Mouse (Mus musculus): ENCODE measurements at regions not wholly inside any gene's neighbourhood (a gene's known extent, or its start where the extent isn't known, plus 50 kb on each side); places are given as distances from the start of the nearest gene placed in this dataset.

- Histone ChIP-seq H3K4me2 (replicated peaks) (peak overlapping the region; percentile 48), H3K9ac (peak overlapping the region; percentile 46; the same call in 1 of the 2 replicates), H3K4me1 (replicated peaks; ENCODE audit: control insufficient read depth, insufficient read depth, low read length) (peaks cover 20% of the 10 kb centered on the region), H3K27ac (peak overlapping the region; percentile 78), H3K4me3 (replicated peaks; ENCODE audit: low read length) (no peak overlapping the region), H3K27me3 (ENCODE audit: control insufficient read depth, insufficient read depth, low read length) (no peaks in the 10 kb centered on the region), H3K36me3 (replicated peaks; ENCODE audit: control insufficient read depth, insufficient read depth) (no peaks in the 10 kb centered on the region), H3K9me3 (ENCODE audit: control insufficient read depth, low read length) (no peaks in the 10 kb centered on the region)
- peak; percentile 49 for DNase-seq (ENCODE audit: low spot score)
- 41% methylated on average over 9 of the region's 9 CpGs for WGBS
- no peak for ATAC-seq (ENCODE audit: low FRiP score)
Measured at GRCm38 (mm10) chr2:74064369-74064768, 153.2 kb upstream of the Atp5g3 start.

- Histone ChIP-seq H3K36me3 (replicated peaks; ENCODE audit: control insufficient read depth, insufficient read depth) (no peaks in the 10 kb centered on the region), H3K27me3 (ENCODE audit: control insufficient read depth, insufficient read depth, low read length) (no peaks in the 10 kb centered on the region), H3K9ac (peak overlapping the region; percentile 46), H3K4me2 (replicated peaks) (peak overlapping the region; percentile 48), H3K9me3 (ENCODE audit: control insufficient read depth, low read length) (no peaks in the 10 kb centered on the region), H3K4me1 (replicated peaks; ENCODE audit: control insufficient read depth, insufficient read depth, low read length) (peaks cover 20% of the 10 kb centered on the region), H3K27ac (peak overlapping the region; percentile 78), H3K4me3 (replicated peaks; ENCODE audit: low read length) (0 out of 2 replicates have a peak overlapping the region, but pooled peaks have one; percentile 12)
- ATAC-seq (ENCODE audit: low FRiP score) (peak; percentile 81), DNase-seq (ENCODE audit: low spot score) (peak; percentile 78)
- 30% methylated on average over 15 of the region's 15 CpGs for WGBS
Measured at GRCm38 (mm10) chr2:74063777-74064176, 152.7 kb upstream of the Atp5g3 start.

GRCm38 (mm10) chr2:74063302-74063701 lies 152.2 kb upstream of the Atp5g3 start:
- no peaks in the 10 kb centered on the region for H3K9me3 ChIP-seq (ENCODE audit: control insufficient read depth, low read length)
- H3K4me3 ChIP-seq (replicated peaks; ENCODE audit: low read length): no peak overlapping the region
- peak; percentile 50 for DNase-seq (ENCODE audit: low spot score)
- H3K27ac ChIP-seq: peak overlapping the region; percentile 78
- 59% methylated on average over 4 of the region's 4 CpGs for WGBS
- H3K9ac ChIP-seq: peak overlapping the region; percentile 46
- no peaks in the 10 kb centered on the region for H3K27me3 ChIP-seq (ENCODE audit: control insufficient read depth, insufficient read depth, low read length)
- peak overlapping the region; percentile 48 for H3K4me2 ChIP-seq (replicated peaks)
- H3K36me3 ChIP-seq (replicated peaks; ENCODE audit: control insufficient read depth, insufficient read depth): no peaks in the 10 kb centered on the region
- no peak for ATAC-seq (ENCODE audit: low FRiP score)
- peaks cover 20% of the 10 kb centered on the region for H3K4me1 ChIP-seq (replicated peaks; ENCODE audit: control insufficient read depth, insufficient read depth, low read length)

- 81% methylated on average over 6 of the region's 6 CpGs for WGBS
- no peak for DNase-seq (ENCODE audit: low spot score)
- H3K4me3 ChIP-seq (replicated peaks; ENCODE audit: low read length): no peak overlapping the region
- H3K27ac ChIP-seq: no peak overlapping the region
- 0 out of 2 replicates have a peak, but pooled peaks cover 5% of the 10 kb centered on the region for H3K9me3 ChIP-seq (ENCODE audit: control insufficient read depth, low read length)
- H3K9ac ChIP-seq: no peak overlapping the region
- no peaks in the 10 kb centered on the region for H3K4me1 ChIP-seq (replicated peaks; ENCODE audit: control insufficient read depth, insufficient read depth, low read length)
- H3K27me3 ChIP-seq (ENCODE audit: control insufficient read depth, insufficient read depth, low read length): no peaks in the 10 kb centered on the region
- no peak for ATAC-seq (ENCODE audit: low FRiP score)
- H3K4me2 ChIP-seq (replicated peaks): no peak overlapping the region
- H3K36me3 ChIP-seq (replicated peaks; ENCODE audit: control insufficient read depth, insufficient read depth): no peaks in the 10 kb centered on the region
Measured at GRCm38 (mm10) chr2:74042430-74042829, 131.3 kb upstream of the Atp5g3 start.

DNA sequence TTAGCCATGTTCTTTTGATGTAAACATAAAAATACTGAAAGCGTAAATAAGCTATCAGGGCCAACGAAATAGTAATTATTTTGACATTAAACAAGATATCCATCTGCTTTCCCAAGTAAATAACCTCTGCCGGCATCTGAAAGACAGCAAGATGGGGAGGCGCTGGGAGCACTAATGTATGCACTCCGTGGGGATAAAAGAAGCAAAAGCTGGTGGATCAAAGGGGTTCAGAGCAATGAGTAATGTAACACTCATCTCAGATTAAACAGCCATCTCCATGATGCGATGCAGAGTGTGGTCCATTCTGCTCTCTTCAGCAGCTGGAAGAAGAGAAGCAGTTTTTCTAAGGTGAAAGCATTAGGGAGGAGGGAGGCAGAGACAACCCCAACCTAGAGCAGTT lies 128.5 kb upstream of the Atp5g3 start:
- Histone ChIP-seq H3K4me2 (replicated peaks) (no peak overlapping the region), H3K4me3 (replicated peaks; ENCODE audit: low read length) (no peak overlapping the region), H3K9ac (no peak overlapping the region), H3K4me1 (replicated peaks; ENCODE audit: control insufficient read depth, insufficient read depth, low read length) (no peaks in the 10 kb centered on the region), H3K27ac (no peak overlapping the region), H3K36me3 (replicated peaks; ENCODE audit: control insufficient read depth, insufficient read depth) (no peaks in the 10 kb centered on the region), H3K27me3 (ENCODE audit: control insufficient read depth, insufficient read depth, low read length) (no peaks in the 10 kb centered on the region), H3K9me3 (ENCODE audit: control insufficient read depth, low read length) (0 out of 2 replicates have a peak, but pooled peaks cover 5% of the 10 kb centered on the region)
- WGBS: 37% methylated on average over 6 of the region's 6 CpGs
- DNase-seq (ENCODE audit: low spot score) (no peak), ATAC-seq (ENCODE audit: low FRiP score) (no peak)

DNA sequence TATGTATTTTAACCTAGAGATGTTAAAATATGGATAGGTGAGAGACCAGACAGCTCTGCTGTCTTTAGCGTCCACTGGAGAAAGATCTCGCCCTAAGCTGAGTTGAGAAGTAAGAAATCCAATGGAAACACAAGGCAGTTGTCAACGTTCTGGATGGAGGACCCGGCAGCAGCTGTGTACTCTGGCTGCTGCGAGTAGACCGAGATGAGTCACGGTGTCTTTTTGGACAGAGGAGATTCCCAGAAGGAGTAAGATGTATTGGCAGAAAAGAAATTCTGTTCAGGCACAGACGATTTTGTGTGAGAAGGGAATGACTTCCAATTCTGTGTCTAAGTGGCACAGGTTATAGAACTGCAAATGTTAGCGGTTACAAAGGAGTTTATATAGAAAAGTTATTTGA lies 124.9 kb upstream of the Atp5g3 start:
- Histone ChIP-seq H3K4me1 (replicated peaks; ENCODE audit: control insufficient read depth, insufficient read depth, low read length) (no peaks in the 10 kb centered on the region), H3K4me3 (replicated peaks; ENCODE audit: low read length) (no peak overlapping the region), H3K27me3 (ENCODE audit: control insufficient read depth, insufficient read depth, low read length) (no peaks in the 10 kb centered on the region), H3K36me3 (replicated peaks; ENCODE audit: control insufficient read depth, insufficient read depth) (no peaks in the 10 kb centered on the region), H3K9me3 (ENCODE audit: control insufficient read depth, low read length) (no peaks in the 10 kb centered on the region), H3K9ac (no peak overlapping the region), H3K27ac (no peak overlapping the region), H3K4me2 (replicated peaks) (no peak overlapping the region)
- DNase-seq (ENCODE audit: low spot score) (no peak), ATAC-seq (ENCODE audit: low FRiP score) (no peak)
- 90% methylated on average over 9 of the region's 9 CpGs for WGBS

DNA sequence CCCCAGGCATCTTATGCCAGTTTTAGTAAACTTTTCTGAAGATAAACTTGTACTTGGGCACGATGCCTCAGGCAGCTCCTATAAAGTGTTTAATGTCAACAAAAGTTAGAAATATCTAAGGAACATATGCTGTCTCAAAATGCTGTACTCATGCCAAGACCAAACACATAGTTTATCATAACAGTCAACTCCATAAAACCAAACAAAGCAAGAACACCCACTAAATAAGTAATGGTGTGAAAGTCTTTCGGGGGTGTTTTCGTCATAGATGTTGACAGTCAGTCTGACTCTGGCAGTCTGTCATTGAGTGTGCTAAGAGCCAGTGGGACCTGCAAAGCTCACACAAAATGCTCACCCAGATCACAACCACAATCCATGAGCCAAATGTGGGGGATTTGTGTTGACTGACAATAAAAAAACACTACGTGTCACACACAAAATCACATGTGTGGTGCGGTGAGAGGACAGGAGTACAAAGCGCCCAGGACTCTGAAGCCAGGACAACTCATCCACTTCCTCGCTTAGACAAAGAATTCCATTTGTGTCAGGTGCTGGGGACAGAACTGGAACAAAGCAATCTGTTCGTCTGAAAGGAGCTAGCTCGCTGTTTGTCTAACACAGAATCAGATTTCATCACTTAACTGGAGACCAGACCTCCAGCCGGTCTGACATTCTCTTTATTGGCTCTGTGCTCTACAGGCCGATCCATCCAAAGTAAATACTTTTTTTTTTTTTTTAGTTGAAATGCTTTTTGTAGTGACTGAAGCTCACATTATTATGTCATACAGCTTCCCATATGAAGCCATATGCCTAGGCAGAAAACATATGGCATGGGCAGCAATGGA lies 121.3 kb upstream of the Atp5g3 start:
- no peak overlapping the region for H3K4me2 ChIP-seq (replicated peaks)
- ATAC-seq (ENCODE audit: low FRiP score) (no peak), DNase-seq (ENCODE audit: low spot score) (no peak)
- H3K4me1 ChIP-seq (replicated peaks; ENCODE audit: control insufficient read depth, insufficient read depth, low read length): no peaks in the 10 kb centered on the region; the same call in 1 of the 2 replicates
- H3K36me3 ChIP-seq (replicated peaks; ENCODE audit: control insufficient read depth, insufficient read depth): no peaks in the 10 kb centered on the region
- no peak overlapping the region for H3K27ac ChIP-seq
- H3K9ac ChIP-seq: no peak overlapping the region
- H3K27me3 ChIP-seq (ENCODE audit: control insufficient read depth, insufficient read depth, low read length): no peaks in the 10 kb centered on the region
- H3K9me3 ChIP-seq (ENCODE audit: control insufficient read depth, low read length): no peaks in the 10 kb centered on the region
- H3K4me3 ChIP-seq (replicated peaks; ENCODE audit: low read length): no peak overlapping the region
- 81% methylated on average over 11 of the region's 11 CpGs for WGBS

DNA sequence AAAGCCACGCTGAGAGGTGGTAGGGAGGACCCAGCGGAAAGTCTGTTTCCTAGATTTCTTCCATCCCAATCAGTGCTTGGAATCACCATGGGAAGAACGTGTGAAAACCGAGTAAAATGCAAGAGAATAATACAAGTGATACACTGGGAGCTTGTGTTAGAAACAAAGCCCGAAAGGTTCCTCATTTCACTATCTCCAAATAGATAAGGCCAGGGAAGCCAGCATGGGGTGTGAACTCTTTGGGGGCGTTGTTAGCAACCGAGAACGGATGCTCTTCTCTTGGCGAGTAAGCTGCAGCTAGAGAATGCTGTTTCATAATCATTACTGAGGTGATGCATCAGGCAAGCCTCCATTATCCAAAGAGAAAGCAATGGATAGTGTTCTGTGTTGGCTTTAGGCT lies 118.8 kb upstream of the Atp5g3 start:
- no peak for DNase-seq (ENCODE audit: low spot score)
- H3K4me3 ChIP-seq (replicated peaks; ENCODE audit: low read length): no peak overlapping the region
- H3K4me1 ChIP-seq (replicated peaks; ENCODE audit: control insufficient read depth, insufficient read depth, low read length): no peaks in the 10 kb centered on the region; the same call in 1 of the 2 replicates
- H3K27me3 ChIP-seq (ENCODE audit: control insufficient read depth, insufficient read depth, low read length): no peaks in the 10 kb centered on the region
- no peak overlapping the region for H3K27ac ChIP-seq
- H3K9me3 ChIP-seq (ENCODE audit: control insufficient read depth, low read length): no peaks in the 10 kb centered on the region
- no peak overlapping the region for H3K4me2 ChIP-seq (replicated peaks)
- no peak for ATAC-seq (ENCODE audit: low FRiP score)
- no peaks in the 10 kb centered on the region for H3K36me3 ChIP-seq (replicated peaks; ENCODE audit: control insufficient read depth, insufficient read depth)
- WGBS: 90% methylated on average over 9 of the region's 9 CpGs
- no peak overlapping the region for H3K9ac ChIP-seq

GRCm38 (mm10) chr2:74027404-74028104 lies 116.4 kb upstream of the Atp5g3 start:
- no peak overlapping the region for H3K4me2 ChIP-seq (replicated peaks)
- no peak overlapping the region for H3K4me3 ChIP-seq (replicated peaks; ENCODE audit: low read length)
- DNase-seq (ENCODE audit: low spot score) (peak; percentile 79), ATAC-seq (ENCODE audit: low FRiP score) (peak; percentile 48; the same call in 1 of the 2 replicates)
- H3K9me3 ChIP-seq (ENCODE audit: control insufficient read depth, low read length): no peaks in the 10 kb centered on the region
- WGBS: 45% methylated on average over 11 of the region's 11 CpGs
- H3K36me3 ChIP-seq (replicated peaks; ENCODE audit: control insufficient read depth, insufficient read depth): no peaks in the 10 kb centered on the region
- peak overlapping the region; percentile 44; the same call in 1 of the 2 replicates for H3K27ac ChIP-seq
- H3K4me1 ChIP-seq (replicated peaks; ENCODE audit: control insufficient read depth, insufficient read depth, low read length): no peaks in the 10 kb centered on the region; the same call in 1 of the 2 replicates
- H3K9ac ChIP-seq: no peak overlapping the region
- H3K27me3 ChIP-seq (ENCODE audit: control insufficient read depth, insufficient read depth, low read length): no peaks in the 10 kb centered on the region

Measured in hindbrain, embryonic 14.5 days (tissue).